Mouse (Mus musculus): ENCODE measurements around the gene Hacl1. TPM values are rescaled to one million over a fixed set of nuclear protein-coding genes. Genes with fewer than 3 reads are reported as not detected.

Gene Hacl1
- polyA plus RNA-seq, 1 experiment from 2014 or later, result 9.4 TPM

DNA sequence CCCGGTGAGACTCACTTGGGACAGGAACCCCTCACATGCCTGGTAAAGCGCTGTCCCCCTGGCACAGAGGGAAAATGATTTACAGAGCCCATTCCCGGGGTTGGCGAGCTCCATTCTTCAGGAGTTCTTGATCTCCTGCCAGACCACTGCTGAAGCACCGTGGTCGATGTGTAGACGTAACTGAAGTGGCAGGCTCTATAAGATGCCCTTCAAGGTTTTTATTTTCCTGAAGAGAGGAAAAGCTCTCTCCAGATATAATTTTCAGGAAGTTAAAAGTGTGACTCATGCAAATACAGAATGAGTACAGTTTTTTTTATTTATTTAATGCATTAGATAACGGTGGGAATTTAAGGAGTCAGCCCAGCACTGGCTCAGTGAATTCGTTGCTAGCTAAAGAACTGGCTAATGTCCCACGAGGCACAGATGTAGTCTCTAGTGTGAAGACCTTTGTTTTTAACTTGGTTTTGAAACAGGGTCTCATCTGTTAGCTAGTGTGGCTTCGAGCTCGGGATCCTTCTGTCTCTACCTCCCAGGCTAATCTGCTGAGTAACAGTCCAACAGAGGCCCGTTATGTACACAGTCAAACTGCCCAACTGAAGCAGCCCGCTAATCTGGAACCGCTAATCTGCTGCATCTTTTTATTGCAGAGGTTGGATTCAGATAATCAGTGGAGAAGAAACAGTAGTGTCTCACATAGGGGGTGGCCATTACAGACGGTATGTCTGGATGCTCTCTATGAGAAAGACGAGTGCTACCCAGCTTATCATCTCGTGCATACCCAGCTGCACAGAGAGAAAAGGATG lies 23.2 kb upstream of the Hacl1 start:
- 85% methylated on average over 18 of the region's 18 CpGs for WGBS

DNA sequence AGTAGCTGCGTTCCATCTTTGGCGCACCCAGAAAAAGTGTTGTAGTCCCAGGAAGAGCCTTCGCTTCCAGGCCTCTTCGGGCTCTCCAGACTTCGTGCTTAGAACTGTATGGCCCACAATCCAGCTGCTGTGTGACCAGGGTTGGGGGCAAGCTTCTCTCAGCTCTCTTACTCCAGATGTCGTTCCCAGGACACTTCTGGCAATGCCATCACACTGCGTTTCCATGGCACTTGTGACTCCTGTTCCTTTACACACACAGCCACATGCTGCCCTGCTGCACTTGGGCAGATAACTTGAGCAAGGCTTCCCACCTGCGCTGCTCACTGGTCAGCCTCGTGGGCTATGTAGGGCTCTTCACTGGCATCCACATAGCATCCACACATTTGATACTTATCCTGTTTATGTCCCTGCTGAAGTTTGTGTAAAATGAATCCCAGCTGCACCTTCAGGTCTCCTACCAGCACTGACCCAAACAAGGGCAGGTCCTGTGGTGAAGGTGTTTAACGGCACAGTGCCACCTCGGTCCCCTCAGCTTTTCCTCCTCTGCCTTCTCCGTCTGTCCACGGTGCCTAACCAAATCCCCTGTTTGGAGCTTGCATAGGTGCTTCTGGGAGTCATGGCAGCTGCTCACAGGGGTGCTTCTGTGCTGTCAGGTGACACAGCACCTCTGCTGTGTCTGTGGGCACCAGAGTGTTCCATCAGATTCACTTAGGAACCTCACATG lies 22.5 kb upstream of the Hacl1 start:
- WGBS, result 95% methylated on average over 13 of the region's 13 CpGs
- H3K4me1 ChIP-seq (replicated peaks; ENCODE audit: control insufficient read depth, insufficient read depth, low read length), result peaks cover 15% of the 10 kb centered on the region
- H3K4me2 ChIP-seq (ENCODE audit: low read depth, low read length, severe bottlenecking), result no peak overlapping the region
- no peak for DNase-seq (ENCODE audit: low spot score)
- no peaks in the 10 kb centered on the region for H3K9me3 ChIP-seq (ENCODE audit: control insufficient read depth, low read length)
- H3K4me3 ChIP-seq (ENCODE audit: low read depth, low read length), result no peak overlapping the region
- H3K27ac ChIP-seq (ENCODE audit: low read depth, low read length), result peak overlapping the region; percentile 86; the same call in 1 of the 2 replicates
- H3K27me3 ChIP-seq (ENCODE audit: control insufficient read depth, insufficient read depth, low read length), result no peaks in the 10 kb centered on the region
- ATAC-seq (replicated peaks; ENCODE audit: low FRiP score), result no peak
- H3K36me3 ChIP-seq (ENCODE audit: control insufficient read depth, insufficient read depth, low read length), result no peaks in the 10 kb centered on the region; the same call in 1 of the 2 replicates
- no peak overlapping the region for H3K9ac ChIP-seq (ENCODE audit: low read length)

More for the DNA sequence above, 23.2 kb upstream of the Hacl1 start:
- ATAC-seq (replicated peaks; ENCODE audit: low FRiP score) (no peak), DNase-seq (ENCODE audit: low spot score) (no peak)
- Histone ChIP-seq H3K9me3 (ENCODE audit: control insufficient read depth, low read length) (no peaks in the 10 kb centered on the region), H3K4me1 (replicated peaks; ENCODE audit: control insufficient read depth, insufficient read depth, low read length) (peaks cover 18% of the 10 kb centered on the region), H3K36me3 (ENCODE audit: control insufficient read depth, insufficient read depth, low read length) (no peaks in the 10 kb centered on the region; the same call in 1 of the 2 replicates), H3K27me3 (ENCODE audit: control insufficient read depth, insufficient read depth, low read length) (no peaks in the 10 kb centered on the region), H3K9ac (ENCODE audit: low read length) (no peak overlapping the region; the same call in 1 of the 2 replicates), H3K4me2 (ENCODE audit: low read depth, low read length, severe bottlenecking) (no peak overlapping the region), H3K4me3 (ENCODE audit: low read depth, low read length) (no peak overlapping the region), H3K27ac (ENCODE audit: low read depth, low read length) (0 out of 2 replicates have a peak overlapping the region, but pooled peaks have one; percentile 12)

DNA sequence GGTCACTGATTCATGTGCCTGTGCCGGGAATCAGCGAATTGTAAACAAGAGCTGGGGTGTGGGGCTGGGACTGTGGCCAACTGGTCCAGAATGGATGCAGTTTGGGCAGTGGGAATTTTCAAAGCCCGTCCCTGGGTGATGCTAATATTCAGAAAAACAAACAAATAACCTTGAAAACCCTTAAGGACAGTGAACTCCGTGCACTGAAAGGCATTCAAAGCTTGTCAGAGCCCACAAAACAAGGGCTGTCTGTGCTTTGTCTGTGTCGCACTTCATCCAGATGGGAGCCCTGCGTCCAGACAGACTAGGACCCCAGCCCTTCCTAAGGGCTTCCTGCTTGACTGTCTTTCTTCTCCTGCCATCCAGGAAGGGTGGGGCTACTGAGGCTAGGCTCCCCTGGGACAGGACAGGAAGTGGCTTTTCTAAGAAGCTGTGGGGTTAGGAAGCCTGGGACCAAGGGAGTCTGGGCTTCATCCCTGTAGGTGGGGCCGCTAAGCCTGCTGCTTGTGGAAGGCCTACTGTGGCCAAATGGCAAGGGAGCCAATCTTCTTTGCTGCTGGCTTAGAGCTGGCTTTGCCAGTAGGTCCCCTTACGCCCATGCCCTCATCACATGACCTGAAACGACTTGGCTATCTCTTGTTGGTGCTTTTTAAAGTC lies 21.6 kb upstream of the Hacl1 start:
- H3K4me3 ChIP-seq (ENCODE audit: low read depth, low read length), result peak overlapping the region; percentile 30; the same call in 1 of the 2 replicates
- H3K9ac ChIP-seq (ENCODE audit: low read length), result peak overlapping the region; percentile 66
- H3K4me1 ChIP-seq (replicated peaks; ENCODE audit: control insufficient read depth, insufficient read depth, low read length), result peaks cover 15% of the 10 kb centered on the region
- ATAC-seq (replicated peaks; ENCODE audit: low FRiP score) (peak; percentile 47; the same call in 1 of the 2 replicates), DNase-seq (ENCODE audit: low spot score) (no peak)
- no peaks in the 10 kb centered on the region for H3K9me3 ChIP-seq (ENCODE audit: control insufficient read depth, low read length)
- no peaks in the 10 kb centered on the region for H3K27me3 ChIP-seq (ENCODE audit: control insufficient read depth, insufficient read depth, low read length)
- WGBS, result 40% methylated on average over 9 of the region's 9 CpGs
- peak overlapping the region; percentile 49 for H3K4me2 ChIP-seq (ENCODE audit: low read depth, low read length, severe bottlenecking)
- H3K36me3 ChIP-seq (ENCODE audit: control insufficient read depth, insufficient read depth, low read length), result no peaks in the 10 kb centered on the region; the same call in 1 of the 2 replicates
- peak overlapping the region; percentile 86 for H3K27ac ChIP-seq (ENCODE audit: low read depth, low read length)

DNA sequence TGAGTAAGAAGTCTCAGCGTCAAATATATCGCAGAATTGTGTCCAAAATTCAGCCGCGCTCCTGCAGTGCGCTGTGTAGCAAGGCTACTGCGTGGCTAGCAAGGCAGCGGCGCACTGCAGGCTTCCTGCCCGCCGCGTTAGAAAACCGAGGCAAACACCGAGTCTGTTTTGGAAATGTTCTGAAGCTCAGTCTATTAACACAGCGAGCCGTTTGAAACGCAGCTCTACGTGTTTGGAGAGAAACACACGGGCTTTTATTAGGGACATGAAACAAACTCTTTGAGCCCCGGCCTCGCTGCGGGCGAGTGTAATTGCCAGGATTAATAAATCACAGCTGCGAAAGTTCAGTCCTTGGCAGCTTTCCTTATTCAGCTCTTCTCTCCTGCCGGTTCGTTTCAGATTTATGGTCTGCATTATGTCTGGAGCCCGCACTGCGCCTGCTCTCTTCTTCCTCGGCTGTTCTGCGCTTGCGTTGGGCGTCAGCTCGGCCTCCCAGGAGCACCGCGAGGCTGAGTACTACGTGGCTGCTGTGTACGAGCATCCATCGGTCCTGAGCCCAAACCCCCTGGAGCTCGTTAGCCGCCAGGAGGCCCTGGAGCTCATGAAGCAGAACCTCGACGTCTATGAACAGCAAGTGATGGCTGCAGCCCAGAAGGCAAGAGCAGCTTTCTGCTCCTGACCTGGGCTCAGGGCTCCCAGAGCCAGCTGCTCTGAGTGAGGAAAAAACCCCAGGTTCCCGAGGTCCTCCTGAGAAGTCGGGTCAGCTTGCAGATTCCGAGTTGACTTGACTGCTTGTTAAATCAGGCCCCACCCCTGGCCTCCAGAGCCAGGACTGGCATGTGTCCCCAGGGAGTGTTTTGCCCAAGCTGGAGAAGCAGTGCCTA lies 20.8 kb upstream of the Hacl1 start:
- no peaks in the 10 kb centered on the region; the same call in 1 of the 2 replicates for H3K36me3 ChIP-seq (ENCODE audit: control insufficient read depth, insufficient read depth, low read length)
- H3K9ac ChIP-seq (ENCODE audit: low read length), result peak overlapping the region; percentile 66
- H3K27me3 ChIP-seq (ENCODE audit: control insufficient read depth, insufficient read depth, low read length), result no peaks in the 10 kb centered on the region
- DNase-seq (ENCODE audit: low spot score), result peak; percentile 86
- H3K27ac ChIP-seq (ENCODE audit: low read depth, low read length), result peak overlapping the region; percentile 86
- peak overlapping the region; percentile 30 for H3K4me3 ChIP-seq (ENCODE audit: low read depth, low read length)
- peaks cover 15% of the 10 kb centered on the region for H3K4me1 ChIP-seq (replicated peaks; ENCODE audit: control insufficient read depth, insufficient read depth, low read length)
- peak overlapping the region; percentile 49 for H3K4me2 ChIP-seq (ENCODE audit: low read depth, low read length, severe bottlenecking)
- no peaks in the 10 kb centered on the region for H3K9me3 ChIP-seq (ENCODE audit: control insufficient read depth, low read length)
- 8% methylated on average over 44 of the region's 44 CpGs for WGBS
- ATAC-seq (replicated peaks; ENCODE audit: low FRiP score), result peak; percentile 77

DNA sequence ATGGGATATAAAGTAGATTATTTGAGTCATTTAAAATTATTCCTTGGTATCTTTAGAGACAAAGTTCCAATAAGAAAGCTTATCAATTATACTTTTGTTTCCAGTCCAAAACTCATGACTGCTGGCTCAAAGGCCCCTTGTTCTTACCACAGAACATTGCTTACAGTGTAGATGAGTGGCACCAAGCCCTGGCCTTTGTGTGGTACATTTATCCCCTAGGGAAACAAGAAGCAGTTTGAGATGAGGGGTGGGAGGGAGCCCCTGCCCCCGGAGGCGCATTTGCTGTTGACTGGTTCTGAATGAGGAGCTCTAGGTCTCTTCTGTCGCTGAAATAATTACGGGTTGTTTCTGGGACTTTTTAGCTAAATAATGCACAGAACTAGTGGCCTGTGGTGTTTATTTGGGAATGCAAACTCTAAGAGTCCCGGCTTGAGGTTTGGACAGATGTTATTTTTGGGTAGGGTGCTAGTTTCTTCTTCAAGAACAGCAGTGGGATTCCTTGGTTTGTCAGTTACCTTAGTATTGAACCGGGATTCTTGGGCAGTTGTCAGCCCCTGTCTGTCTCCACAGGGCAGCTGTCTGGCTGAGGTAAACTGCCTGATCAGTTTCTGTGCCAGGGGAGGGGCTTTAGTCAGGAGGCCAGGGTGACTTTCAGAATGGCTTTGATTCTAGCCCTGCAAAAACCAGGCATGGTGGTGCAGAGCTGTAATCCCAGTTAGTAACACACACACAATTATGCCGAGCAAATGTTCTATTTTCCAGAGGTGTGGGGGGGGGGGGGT lies 19.4 kb upstream of the Hacl1 start:
- 76% methylated on average over 7 of the region's 7 CpGs for WGBS
- H3K9ac ChIP-seq (ENCODE audit: low read length), result no peak overlapping the region
- ATAC-seq (replicated peaks; ENCODE audit: low FRiP score), result no peak
- H3K27ac ChIP-seq (ENCODE audit: low read depth, low read length), result peak overlapping the region; percentile 41
- no peak overlapping the region for H3K4me3 ChIP-seq (ENCODE audit: low read depth, low read length)
- peaks cover 15% of the 10 kb centered on the region for H3K4me1 ChIP-seq (replicated peaks; ENCODE audit: control insufficient read depth, insufficient read depth, low read length)
- no peak for DNase-seq (ENCODE audit: low spot score)
- H3K36me3 ChIP-seq (ENCODE audit: control insufficient read depth, insufficient read depth, low read length), result no peaks in the 10 kb centered on the region
- no peaks in the 10 kb centered on the region for H3K9me3 ChIP-seq (ENCODE audit: control insufficient read depth, low read length)
- H3K4me2 ChIP-seq (ENCODE audit: low read depth, low read length, severe bottlenecking), result no peak overlapping the region
- no peaks in the 10 kb centered on the region for H3K27me3 ChIP-seq (ENCODE audit: control insufficient read depth, insufficient read depth, low read length)

DNA sequence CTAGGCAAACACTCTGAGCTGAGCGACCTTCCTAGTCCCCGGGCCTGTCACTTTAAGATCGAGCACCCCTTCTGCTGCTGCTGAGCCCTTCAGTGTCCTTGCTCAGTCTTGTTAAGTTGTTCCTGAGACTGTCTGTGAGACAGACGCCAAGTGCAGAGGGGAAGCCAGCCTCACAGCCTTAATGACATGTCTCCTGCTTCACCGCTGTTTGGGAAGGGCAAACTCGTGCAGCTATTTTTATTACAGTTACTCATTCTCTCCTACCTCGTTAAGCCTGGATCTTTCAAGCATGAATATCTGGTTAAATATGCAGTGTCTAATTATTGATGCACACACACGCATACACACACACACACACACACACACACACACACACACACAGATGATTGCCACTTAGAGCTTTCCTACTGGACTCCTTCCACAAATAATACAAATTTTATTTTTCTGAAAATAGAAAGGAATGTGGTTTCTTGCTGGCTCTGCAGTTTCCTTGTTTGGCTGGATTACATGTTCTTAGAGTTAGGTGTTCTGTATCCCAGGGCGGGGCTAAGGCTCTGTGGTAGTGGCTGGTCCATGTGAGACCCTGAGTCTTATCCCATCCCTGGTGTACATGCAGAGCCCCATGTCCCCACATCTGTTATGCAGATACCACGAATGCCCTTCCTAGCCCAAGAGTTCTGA lies 18.6 kb upstream of the Hacl1 start:
- Histone ChIP-seq H3K36me3 (ENCODE audit: control insufficient read depth, insufficient read depth, low read length) (no peaks in the 10 kb centered on the region), H3K27ac (ENCODE audit: low read depth, low read length) (peak overlapping the region; percentile 32; the same call in 1 of the 2 replicates), H3K4me3 (ENCODE audit: low read depth, low read length) (no peak overlapping the region), H3K9ac (ENCODE audit: low read length) (no peak overlapping the region), H3K4me1 (replicated peaks; ENCODE audit: control insufficient read depth, insufficient read depth, low read length) (peaks cover 15% of the 10 kb centered on the region), H3K27me3 (ENCODE audit: control insufficient read depth, insufficient read depth, low read length) (no peaks in the 10 kb centered on the region), H3K9me3 (ENCODE audit: control insufficient read depth, low read length) (no peaks in the 10 kb centered on the region), H3K4me2 (ENCODE audit: low read depth, low read length, severe bottlenecking) (no peak overlapping the region)
- WGBS, result 65% methylated on average over 10 of the region's 10 CpGs
- no peak for ATAC-seq (replicated peaks; ENCODE audit: low FRiP score)
- DNase-seq (ENCODE audit: low spot score), result no peak

DNA sequence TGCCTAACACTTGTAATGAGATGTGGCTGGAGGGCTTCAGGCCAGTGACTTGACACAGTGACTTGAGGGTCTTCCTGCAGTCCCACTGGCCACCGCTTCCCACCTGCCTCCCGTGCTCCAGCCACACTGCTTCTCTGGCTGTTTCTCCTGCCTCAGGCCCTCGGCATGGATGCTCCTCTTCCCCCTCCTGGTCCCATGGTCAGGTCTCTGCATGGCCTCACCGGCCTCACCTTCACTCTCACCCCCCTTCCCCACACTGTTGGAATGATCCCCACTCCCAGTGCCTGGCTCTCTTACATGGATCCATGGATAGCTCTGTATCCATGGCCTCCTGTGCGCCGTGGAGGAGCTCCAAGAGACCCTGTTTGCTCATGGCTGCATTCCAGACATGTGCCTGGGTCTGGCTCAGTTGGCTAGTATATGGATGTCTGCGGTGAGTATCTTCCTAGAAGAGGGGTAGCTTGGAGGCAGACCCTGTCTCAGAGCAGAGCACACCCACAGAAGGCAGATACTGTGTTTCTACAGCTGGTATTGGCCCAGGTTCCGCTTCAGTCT lies 17.1 kb upstream of the Hacl1 start:
- no peaks in the 10 kb centered on the region for H3K36me3 ChIP-seq (ENCODE audit: control insufficient read depth, insufficient read depth, low read length)
- no peaks in the 10 kb centered on the region for H3K27me3 ChIP-seq (ENCODE audit: control insufficient read depth, insufficient read depth, low read length)
- ATAC-seq (replicated peaks; ENCODE audit: low FRiP score), result no peak
- no peaks in the 10 kb centered on the region for H3K9me3 ChIP-seq (ENCODE audit: control insufficient read depth, low read length)
- H3K27ac ChIP-seq (ENCODE audit: low read depth, low read length), result no peak overlapping the region
- H3K9ac ChIP-seq (ENCODE audit: low read length), result no peak overlapping the region
- WGBS, result 90% methylated on average over 8 of the region's 8 CpGs
- no peak overlapping the region for H3K4me2 ChIP-seq (ENCODE audit: low read depth, low read length, severe bottlenecking)
- DNase-seq (ENCODE audit: low spot score), result no peak
- H3K4me3 ChIP-seq (ENCODE audit: low read depth, low read length), result no peak overlapping the region
- peaks cover 13% of the 10 kb centered on the region for H3K4me1 ChIP-seq (replicated peaks; ENCODE audit: control insufficient read depth, insufficient read depth, low read length)

Data from forebrain, embryonic 11.5 days (tissue).